Mouse (Mus musculus): ENCODE data around the gene Dlx5. TPM values are rescaled to one million over a fixed set of nuclear protein-coding genes. Genes with fewer than 3 reads are reported as not detected.

Gene Dlx5
- polyA plus RNA-seq, 1 experiment, result not detected

- Histone ChIP-seq H3K4me2 (ENCODE audit: low read depth) (peak overlapping the region; percentile 6), H3K27me3 (ENCODE audit: control insufficient read depth, insufficient read depth, insufficient read length) (peaks cover 46% of the 10 kb centered on the region), H3K36me3 (ENCODE audit: control insufficient read depth, insufficient read depth) (no peaks in the 10 kb centered on the region), H3ac (ENCODE audit: control insufficient read depth, insufficient read length) (no peak overlapping the region), H3K4me3 (no peak overlapping the region), H3K79me2 (ENCODE audit: control insufficient read depth, insufficient read depth) (no peaks in the 10 kb centered on the region)
- TF ChIP-seq MYOG (IDR thresholded peaks at IDR 0.05; ENCODE audit: control insufficient read depth in 1 of 3, insufficient read depth in 1 of 3, insufficient read length in 2 of 3, low read depth in 2 of 3) (no peak), POLR2AphosphoS2 (IDR thresholded peaks at IDR 0.05; ENCODE audit: insufficient read length, low read depth) (no peak), REST (IDR thresholded peaks at IDR 0.05; ENCODE audit: insufficient read depth, insufficient read length) (no peak), TCF12 (IDR thresholded peaks at IDR 0.05; ENCODE audit: insufficient read depth, poor library complexity, severe bottlenecking) (no peak), MYOD1 (IDR thresholded peaks at IDR 0.05; ENCODE audit: control insufficient read depth in 1 of 3, insufficient read length in 2 of 3, low read depth in 2 of 3) (no peak), CEBPB (IDR thresholded peaks at IDR 0.05; ENCODE audit: insufficient read depth, poor library complexity, severe bottlenecking) (no peak), MAX (IDR thresholded peaks at IDR 0.05; ENCODE audit: low read depth) (no peak), USF1 (IDR thresholded peaks at IDR 0.05; ENCODE audit: low read depth) (no peak), E2F4 (IDR thresholded peaks at IDR 0.05; ENCODE audit: insufficient read depth) (no peak), TCF3 (IDR thresholded peaks at IDR 0.05; ENCODE audit: insufficient read length, low read depth) (no peak), POLR2A (IDR thresholded peaks at IDR 0.05; ENCODE audit: insufficient read length, low read depth) (no peak), SRF (IDR thresholded peaks at IDR 0.05; ENCODE audit: control insufficient read depth, insufficient read length, low read depth) (no peak)
Observed at GRCm38 (mm10) chr6:6874073-6874771, 7.7 kb downstream of the Dlx5 start.

DNA sequence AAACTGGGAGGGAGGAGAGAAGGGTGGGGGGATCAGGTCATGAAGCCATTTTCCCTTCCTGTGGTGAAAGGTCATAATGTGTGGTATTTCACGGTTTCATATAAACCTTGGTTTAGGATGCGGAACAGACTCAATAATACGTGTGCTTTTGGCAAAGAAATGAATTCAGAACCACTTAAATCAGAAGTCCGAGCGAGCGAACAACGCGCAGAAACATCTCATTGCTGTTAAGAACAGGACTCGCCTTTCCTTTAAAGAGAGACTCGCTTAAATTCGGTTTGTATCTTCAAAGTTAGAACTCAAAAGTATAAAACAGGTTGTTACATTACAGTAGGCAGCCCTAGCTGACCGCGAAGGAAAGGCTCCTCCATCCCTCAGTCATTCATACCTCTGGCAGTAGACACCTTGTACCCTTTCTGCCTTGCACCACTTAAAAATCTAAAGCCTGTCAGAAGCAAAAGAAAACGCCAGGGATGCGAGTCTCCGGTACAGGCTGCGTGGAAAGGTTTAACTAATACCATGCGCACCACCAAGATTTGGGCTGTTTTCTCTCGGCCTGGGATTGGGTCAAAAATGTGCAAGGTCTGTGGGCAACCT lies 8.3 kb downstream of the Dlx5 start:
- H3K4me3 ChIP-seq, result no peak overlapping the region
- H3ac ChIP-seq (ENCODE audit: control insufficient read depth, insufficient read length), result no peak overlapping the region
- peaks cover 40% of the 10 kb centered on the region for H3K27me3 ChIP-seq (ENCODE audit: control insufficient read depth, insufficient read depth, insufficient read length)
- TF ChIP-seq USF1 (IDR thresholded peaks at IDR 0.05; ENCODE audit: low read depth) (no peak), MAX (IDR thresholded peaks at IDR 0.05; ENCODE audit: low read depth) (no peak), CEBPB (IDR thresholded peaks at IDR 0.05; ENCODE audit: insufficient read depth, poor library complexity, severe bottlenecking) (no peak), POLR2AphosphoS2 (IDR thresholded peaks at IDR 0.05; ENCODE audit: insufficient read length, low read depth) (no peak), MYOG (IDR thresholded peaks at IDR 0.05; ENCODE audit: control insufficient read depth in 1 of 3, insufficient read depth in 1 of 3, insufficient read length in 2 of 3, low read depth in 2 of 3) (no peak), E2F4 (IDR thresholded peaks at IDR 0.05; ENCODE audit: insufficient read depth) (no peak), TCF3 (IDR thresholded peaks at IDR 0.05; ENCODE audit: insufficient read length, low read depth) (no peak)
- H3K79me2 ChIP-seq (ENCODE audit: control insufficient read depth, insufficient read depth), result no peaks in the 10 kb centered on the region
- no peak overlapping the region for H3K4me2 ChIP-seq (ENCODE audit: low read depth)
- no peaks in the 10 kb centered on the region for H3K36me3 ChIP-seq (ENCODE audit: control insufficient read depth, insufficient read depth)

GRCm38 (mm10) chr6:6872873-6873272 lies 9.0 kb downstream of the Dlx5 start:
- peaks cover 33% of the 10 kb centered on the region for H3K27me3 ChIP-seq (ENCODE audit: control insufficient read depth, insufficient read depth, insufficient read length)
- no peaks in the 10 kb centered on the region for H3K79me2 ChIP-seq (ENCODE audit: control insufficient read depth, insufficient read depth)
- no peak overlapping the region for H3K4me3 ChIP-seq
- TF ChIP-seq TCF12 (IDR thresholded peaks at IDR 0.05; ENCODE audit: insufficient read depth, poor library complexity, severe bottlenecking), result no peak
- TF ChIP-seq POLR2AphosphoS2 (IDR thresholded peaks at IDR 0.05; ENCODE audit: insufficient read length, low read depth), result no peak
- no peak for TF ChIP-seq REST (IDR thresholded peaks at IDR 0.05; ENCODE audit: insufficient read depth, insufficient read length)
- no peak for TF ChIP-seq MYOD1 (IDR thresholded peaks at IDR 0.05; ENCODE audit: control insufficient read depth in 1 of 3, insufficient read length in 2 of 3, low read depth in 2 of 3)
- no peak for TF ChIP-seq POLR2A (IDR thresholded peaks at IDR 0.05; ENCODE audit: insufficient read length, low read depth)
- no peak for TF ChIP-seq USF1 (IDR thresholded peaks at IDR 0.05; ENCODE audit: low read depth)
- no peak for TF ChIP-seq E2F4 (IDR thresholded peaks at IDR 0.05; ENCODE audit: insufficient read depth)
- no peak for TF ChIP-seq MYOG (IDR thresholded peaks at IDR 0.05; ENCODE audit: control insufficient read depth in 1 of 3, insufficient read depth in 1 of 3, insufficient read length in 2 of 3, low read depth in 2 of 3)
- no peak for TF ChIP-seq SRF (IDR thresholded peaks at IDR 0.05; ENCODE audit: control insufficient read depth, insufficient read length, low read depth)
- no peak for TF ChIP-seq CEBPB (IDR thresholded peaks at IDR 0.05; ENCODE audit: insufficient read depth, poor library complexity, severe bottlenecking)
- no peak for TF ChIP-seq TCF3 (IDR thresholded peaks at IDR 0.05; ENCODE audit: insufficient read length, low read depth)
- no peak for TF ChIP-seq MAX (IDR thresholded peaks at IDR 0.05; ENCODE audit: low read depth)
- no peaks in the 10 kb centered on the region for H3K36me3 ChIP-seq (ENCODE audit: control insufficient read depth, insufficient read depth)
- H3K4me2 ChIP-seq (ENCODE audit: low read depth), result no peak overlapping the region
- H3ac ChIP-seq (ENCODE audit: control insufficient read depth, insufficient read length), result no peak overlapping the region

DNA sequence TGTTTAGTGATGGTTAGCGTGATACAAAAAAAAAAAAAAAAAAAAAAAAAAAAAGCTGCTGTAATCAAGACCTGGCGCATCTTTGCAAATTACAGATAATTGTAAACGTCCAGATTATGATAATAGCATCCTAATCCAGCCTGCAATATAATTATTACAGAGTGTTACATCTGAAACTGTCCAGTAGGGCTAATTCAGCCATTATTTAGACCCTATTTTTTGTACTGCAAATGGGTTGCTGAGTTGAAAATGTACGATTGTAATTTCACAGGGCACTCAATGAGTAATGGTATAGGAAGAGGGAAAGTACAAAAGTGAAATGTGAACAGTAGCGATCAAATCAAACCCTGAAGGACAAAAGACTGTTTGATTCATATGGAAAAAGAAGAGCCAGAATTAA lies 10.2 kb downstream of the Dlx5 start:
- no peak overlapping the region for H3K4me2 ChIP-seq (ENCODE audit: low read depth)
- peaks cover 35% of the 10 kb centered on the region for H3K27me3 ChIP-seq (ENCODE audit: control insufficient read depth, insufficient read depth, insufficient read length)
- H3ac ChIP-seq (ENCODE audit: control insufficient read depth, insufficient read length), result no peak overlapping the region
- H3K4me3 ChIP-seq, result no peak overlapping the region
- no peak for TF ChIP-seq SRF (IDR thresholded peaks at IDR 0.05; ENCODE audit: control insufficient read depth, insufficient read length, low read depth)
- no peak for TF ChIP-seq USF1 (IDR thresholded peaks at IDR 0.05; ENCODE audit: low read depth)
- no peak for TF ChIP-seq POLR2AphosphoS2 (IDR thresholded peaks at IDR 0.05; ENCODE audit: insufficient read length, low read depth)
- no peak for TF ChIP-seq REST (IDR thresholded peaks at IDR 0.05; ENCODE audit: insufficient read depth, insufficient read length)
- no peak for TF ChIP-seq E2F4 (IDR thresholded peaks at IDR 0.05; ENCODE audit: insufficient read depth)
- TF ChIP-seq POLR2A (IDR thresholded peaks at IDR 0.05; ENCODE audit: insufficient read length, low read depth), result no peak
- no peak for TF ChIP-seq MAX (IDR thresholded peaks at IDR 0.05; ENCODE audit: low read depth)
- TF ChIP-seq TCF12 (IDR thresholded peaks at IDR 0.05; ENCODE audit: insufficient read depth, poor library complexity, severe bottlenecking), result no peak
- no peak for TF ChIP-seq TCF3 (IDR thresholded peaks at IDR 0.05; ENCODE audit: insufficient read length, low read depth)
- no peak for TF ChIP-seq MYOG (IDR thresholded peaks at IDR 0.05; ENCODE audit: control insufficient read depth in 1 of 3, insufficient read depth in 1 of 3, insufficient read length in 2 of 3, low read depth in 2 of 3)
- TF ChIP-seq MYOD1 (IDR thresholded peaks at IDR 0.05; ENCODE audit: control insufficient read depth in 1 of 3, insufficient read length in 2 of 3, low read depth in 2 of 3), result no peak
- no peak for TF ChIP-seq CEBPB (IDR thresholded peaks at IDR 0.05; ENCODE audit: insufficient read depth, poor library complexity, severe bottlenecking)
- H3K79me2 ChIP-seq (ENCODE audit: control insufficient read depth, insufficient read depth), result no peaks in the 10 kb centered on the region
- H3K36me3 ChIP-seq (ENCODE audit: control insufficient read depth, insufficient read depth), result no peaks in the 10 kb centered on the region

Measured in myocyte (in vitro differentiated cells).